Mouse (Mus musculus) embryo, embryonic 11 days (tissue): ENCODE measurements around the gene Ppa2.

Source experiments
- DNase-seq: peaks from one replicate; pipeline ENCODE4 v3.0.0-alpha.2; 2015

Ppa2 gene

GRCm38 (mm10) chr3:133405636-133406035 is 95.7 kb downstream of the Ppa2 start:
- DNase-seq, result no peak

GRCm38 (mm10) chr3:133406248-133406647 is 96.3 kb downstream of the Ppa2 start:
- no peak for DNase-seq

- DNase-seq, result no peak
Measured at GRCm38 (mm10) chr3:133411123-133411675, 101.3 kb downstream of the Ppa2 start.

GRCm38 (mm10) chr3:133411768-133412167 is 101.9 kb downstream of the Ppa2 start:
- no peak for DNase-seq

- DNase-seq, result no peak
Measured at GRCm38 (mm10) chr3:133414747-133415146, 104.8 kb downstream of the Ppa2 start.

- no peak for DNase-seq
Measured at GRCm38 (mm10) chr3:133423073-133423472, 113.2 kb downstream of the Ppa2 start.
